Mouse (Mus musculus) forebrain, embryonic 13.5 days (tissue): Measurements from ENCODE around the gene Lmo7. TPM values are rescaled to one million over a fixed set of nuclear protein-coding genes. Genes with fewer than 3 reads are reported as not detected.

Source experiments
- polyA plus RNA-seq: library from polyadenylated mRNA; unstranded; fragments of >200 nt; fragmentation: Nextera tagmentation; extraction: Ambion mirVana; gene quantifications from 2 replicates; pipeline ENCODE4 v1.2.1, GENCODE M21; 2015

Gene Lmo7
- polyA plus RNA-seq, 1 experiment from 2014 or later = 2.1 TPM

Other genes with a start within 250 kb of the Lmo7 start
- gene Tbc1d4, start 120.8 kb upstream of the Lmo7 start, polyA plus RNA-seq = 5.6 and 7.3 TPM in 2 replicates
- gene Commd6, start 89.3 kb upstream of the Lmo7 start, polyA plus RNA-seq = 112 and 114 TPM in 2 replicates
- gene Uchl3, start 76.0 kb upstream of the Lmo7 start, polyA plus RNA-seq = 204 and 209 TPM in 2 replicates
- gene Gm9922, start 143 bp upstream of the Lmo7 start, polyA plus RNA-seq = not detected in 2 replicates